Mouse (Mus musculus) heart, postnatal 0 days (tissue): ENCODE measurements around the gene Olfr576.

ENCODE experiments used
- CTCF ChIP-seq: IDR thresholded peaks from 2 replicates; pipeline ENCODE4 v1.5.1; 2016; ENCODE audit warnings: antibody characterized with exemption, control low read depth, low read depth
- EP300 ChIP-seq: IDR thresholded peaks from 2 replicates; pipeline ENCODE4 v1.6.1; 2016; ENCODE audit warnings: antibody characterized with exemption, low read depth

DNA sequence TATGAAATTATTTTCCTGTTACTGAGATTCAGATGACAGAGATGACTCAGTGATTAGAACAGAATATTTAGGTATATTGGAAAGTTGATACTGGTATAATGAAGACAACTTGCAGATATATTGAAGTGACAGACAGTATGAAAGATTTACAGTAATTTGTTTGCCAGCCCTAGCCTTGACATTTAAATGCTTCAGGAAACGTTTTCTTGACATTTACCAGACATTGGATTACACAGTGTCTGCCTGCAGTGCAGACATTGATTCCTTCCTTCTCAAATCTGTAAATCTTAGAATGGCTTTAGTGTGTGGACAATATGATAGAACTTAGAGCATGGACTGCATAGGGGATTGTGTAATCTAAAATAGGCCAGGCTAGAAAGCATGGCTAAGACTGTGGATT lies 47.2 kb upstream of the Olfr576 start:
- TF ChIP-seq CTCF (no peak), EP300 (no peak)
